Mouse (Mus musculus): Measurements from ENCODE around the gene Plxna2.

GRCm38 (mm10) chr1:194774350-194774749 is 156.3 kb downstream of the Plxna2 start:
- TF ChIP-seq CTCF (IDR thresholded peaks at IDR 0.05; ENCODE audit: extremely low read depth, insufficient read length, insufficient replicate concordance, low read depth, low read length) (no peak), POLR2A (IDR thresholded peaks at IDR 0.05; ENCODE audit: low read depth, low read length) (no peak)

Data from small intestine, adult 2 months (tissue).